In genomic region chr6:38795096-38795816, GRCm38 (mm10) we compare ENCODE assay signal across 20 mouse cellular contexts.
DNase-seq lines count a peak whose midpoint lies in the region; ATAC-seq lines count a peak whose summit lies in the region.
"Had no signal": no experiment of that assay in that cellular context is flagged by ENCODE, and none has a peak within 500 bp of the region (broad histone marks: within the 10 kb centered on the region; RNA-seq: fewer than 3 reads in every experiment).

No protein-coding gene starts in this region.

- peaks cover 6% of the 10 kb centered on the region; the same call in 1 of the 2 replicates for H3K36me3 ChIP-seq in hindbrain, embryonic 13.5 days
- no peaks in the 10 kb centered on the region for H3K36me3 ChIP-seq in midbrain, embryonic 16.5 days (ENCODE audit: control insufficient read depth, insufficient read depth, low read length)
- H3K36me3 ChIP-seq: forebrain, embryonic 15.5 days; hindbrain, embryonic 15.5 days had no signal

- H3K27me3 ChIP-seq in hindbrain, embryonic 13.5 days = no peaks in the 10 kb centered on the region
- H3K27me3 ChIP-seq in midbrain, embryonic 16.5 days (ENCODE audit: control insufficient read depth, insufficient read depth, low read depth, low read length) = no peaks in the 10 kb centered on the region
- H3K27me3 ChIP-seq: forebrain, embryonic 15.5 days; hindbrain, embryonic 15.5 days; limb, embryonic 12.5 days had no signal

- peak; percentile 78 for ATAC-seq in erythroid progenitor cell, adult 5-6 weeks (replicated peaks; ENCODE audit: low FRiP score, poor library complexity, severe bottlenecking)
- peak; percentile 33; the same call in 1 of the 2 replicates for ATAC-seq in megakaryocyte, adult 5-6 weeks (ENCODE audit: poor library complexity, severe bottlenecking)
- ATAC-seq in activated CD4-positive, CD25-positive, alpha-beta regulatory T cell, adult 4 months = no peak
- ATAC-seq in hindbrain, embryonic 13.5 days (ENCODE audit: low FRiP score) = no peak
- no peak for ATAC-seq in midbrain, embryonic 16.5 days
- ATAC-seq: forebrain, embryonic 15.5 days; lung, postnatal 0 days had no signal

- DNase-seq in gastrocnemius, adult 18-20 months (ENCODE audit: low spot score) = peak; percentile 64
- DNase-seq in gastrocnemius, adult 8-10 months (ENCODE audit: low spot score in 2 of 2) = no peak
- peak; percentile 88 for DNase-seq in 416B (ENCODE audit: low read depth)
- DNase-seq: adrenal gland, postnatal 10 days; heart, adult 18-20 months; kidney, adult 2 months; layer of hippocampus, postnatal 36 days; right cerebral cortex, adult 18-20 months; thymus, adult 2 months had no signal

- H3K4me2 ChIP-seq in hindbrain, embryonic 13.5 days = no peak overlapping the region
- H3K4me2 ChIP-seq in midbrain, embryonic 16.5 days (ENCODE audit: low read length) = no peak overlapping the region
- H3K4me2 ChIP-seq: forebrain, embryonic 15.5 days; hindbrain, embryonic 15.5 days; limb, embryonic 12.5 days; midbrain, embryonic 11.5 days had no signal

- WGBS in hindbrain, embryonic 13.5 days = 89% methylated on average over 3 of the region's 3 CpGs
- WGBS in midbrain, embryonic 16.5 days = 83% methylated on average over 3 of the region's 3 CpGs

- H3K4me3 ChIP-seq in hindbrain, embryonic 13.5 days = no peak overlapping the region
- H3K4me3 ChIP-seq in midbrain, embryonic 16.5 days (ENCODE audit: low read depth, low read length) = no peak overlapping the region
- H3K4me3 ChIP-seq: forebrain, embryonic 15.5 days; hindbrain, embryonic 15.5 days; limb, embryonic 12.5 days; myocyte had no signal

- no peaks in the 10 kb centered on the region for H3K9me3 ChIP-seq in hindbrain, embryonic 13.5 days
- H3K9me3 ChIP-seq in midbrain, embryonic 16.5 days (replicated peaks; ENCODE audit: control insufficient read depth, low read length, poor library complexity, severe bottlenecking) = no peaks in the 10 kb centered on the region
- H3K9me3 ChIP-seq: forebrain, embryonic 15.5 days; hindbrain, embryonic 15.5 days; limb, embryonic 12.5 days had no signal

- no peak overlapping the region for H3K27ac ChIP-seq in hindbrain, embryonic 13.5 days
- no peak overlapping the region for H3K27ac ChIP-seq in midbrain, embryonic 16.5 days (ENCODE audit: low read length)
- H3K27ac ChIP-seq: forebrain, embryonic 15.5 days; hindbrain, embryonic 15.5 days; limb, embryonic 12.5 days had no signal

- peaks cover 15% of the 10 kb centered on the region for H3K4me1 ChIP-seq in hindbrain, embryonic 13.5 days (replicated peaks)
- 0 out of 2 replicates have a peak, but pooled peaks cover 3% of the 10 kb centered on the region for H3K4me1 ChIP-seq in midbrain, embryonic 16.5 days (ENCODE audit: control insufficient read depth, insufficient read depth, low read length)
- H3K4me1 ChIP-seq: forebrain, embryonic 15.5 days; limb, embryonic 12.5 days had no signal

- no peak overlapping the region for H3K9ac ChIP-seq in hindbrain, embryonic 13.5 days
- no peak overlapping the region for H3K9ac ChIP-seq in midbrain, embryonic 16.5 days (ENCODE audit: low read depth, low read length)
- H3K9ac ChIP-seq: forebrain, embryonic 15.5 days; hindbrain, embryonic 15.5 days; limb, embryonic 12.5 days had no signal

Comparison
In these comparisons a context has a peak if more than half of its experiments do, and no peak if none do; other contexts are left out.
1. DNase-seq: peak in gastrocnemius, adult 18-20 months (single experiment) and 416B (single experiment); none in gastrocnemius, adult 8-10 months (0 of 2).
2. ATAC-seq: peak in erythroid progenitor cell, adult 5-6 weeks (single experiment) and megakaryocyte, adult 5-6 weeks (single experiment); none in activated CD4-positive, CD25-positive, alpha-beta regulatory T cell, adult 4 months (single experiment), hindbrain, embryonic 13.5 days (single experiment) and midbrain, embryonic 16.5 days (single experiment).